Mouse (Mus musculus): ENCODE results near the gene Mgat2. TPM values are rescaled to one million over a fixed set of nuclear protein-coding genes. Genes with fewer than 3 reads are reported as not detected.
A peak's percentile ranks its signal among the peaks of the same experiment; 100 is the strongest.
"Not testable (repeated sequence)": the region's sequence is repeated elsewhere in the genome, so short reads cannot be mapped to it uniquely, and the experiment has no call there.

Mgat2 gene
- polyA plus RNA-seq, 1 experiment from 2014 or later = 56.9 TPM

GRCm38 (mm10) chr12:69160677-69161076 is 23.3 kb upstream of the Mgat2 start:
- WGBS = 81% methylated on average over 2 of the region's 2 CpGs
- ATAC-seq (ENCODE audit: insufficient number of reproducible peaks, insufficient read depth, low FRiP score, low TSS enrichment) = not testable (repeated sequence)

GRCm38 (mm10) chr12:69163586-69163985 is 20.4 kb upstream of the Mgat2 start:
- H3K27ac ChIP-seq; H3K9me3 ChIP-seq; H3K36me3 ChIP-seq; H3K4me2 ChIP-seq (replicated peaks); ATAC-seq (ENCODE audit: insufficient number of reproducible peaks, insufficient read depth, low FRiP score, low TSS enrichment); H3K4me1 ChIP-seq; H3K9ac ChIP-seq; H3K27me3 ChIP-seq; H3K4me3 ChIP-seq: not testable (repeated sequence)
- WGBS = 82% methylated on average over 4 of the region's 4 CpGs

More at GRCm38 (mm10) chr12:69160677-69161076, 23.3 kb upstream of the Mgat2 start:
- H3K27ac ChIP-seq; H3K4me3 ChIP-seq; H3K9ac ChIP-seq; H3K9me3 ChIP-seq; H3K4me1 ChIP-seq; H3K27me3 ChIP-seq; H3K4me2 ChIP-seq (replicated peaks): not testable (repeated sequence)
- H3K36me3 ChIP-seq = peaks cover 20% of the 10 kb centered on the region

GRCm38 (mm10) chr12:69164904-69165303 is 19.1 kb upstream of the Mgat2 start:
- 53% methylated on average over 3 of the region's 3 CpGs for WGBS
- no peaks in the 10 kb centered on the region for H3K36me3 ChIP-seq
- H3K27me3 ChIP-seq = no peaks in the 10 kb centered on the region
- no peak overlapping the region for H3K4me2 ChIP-seq (replicated peaks)
- no peak overlapping the region for H3K27ac ChIP-seq
- H3K4me1 ChIP-seq = 0 out of 2 replicates have a peak, but pooled peaks cover 5% of the 10 kb centered on the region
- H3K9ac ChIP-seq = no peak overlapping the region
- H3K9me3 ChIP-seq = no peaks in the 10 kb centered on the region
- no peak overlapping the region for H3K4me3 ChIP-seq
- no peak for ATAC-seq (ENCODE audit: insufficient number of reproducible peaks, insufficient read depth, low FRiP score, low TSS enrichment)

GRCm38 (mm10) chr12:69166861-69167581 is 16.9 kb upstream of the Mgat2 start:
- not testable (repeated sequence) for ATAC-seq (ENCODE audit: insufficient number of reproducible peaks, insufficient read depth, low FRiP score, low TSS enrichment); H3K36me3 ChIP-seq; H3K4me1 ChIP-seq; H3K9ac ChIP-seq; H3K27ac ChIP-seq; H3K9me3 ChIP-seq; H3K27me3 ChIP-seq; H3K4me3 ChIP-seq; H3K4me2 ChIP-seq (replicated peaks)
- WGBS = 65% methylated on average over 8 of the region's 8 CpGs

GRCm38 (mm10) chr12:69167656-69168460 is 16.1 kb upstream of the Mgat2 start:
- Histone ChIP-seq H3K4me3 (peak overlapping the region; percentile 75), H3K36me3 (0 out of 2 replicates have a peak, but pooled peaks cover 3% of the 10 kb centered on the region), H3K4me2 (replicated peaks) (peak overlapping the region; percentile 77), H3K4me1 (0 out of 2 replicates have a peak, but pooled peaks cover 5% of the 10 kb centered on the region), H3K27ac (peak overlapping the region; percentile 51; the same call in 1 of the 2 replicates), H3K9ac (peak overlapping the region; percentile 65), H3K27me3 (no peaks in the 10 kb centered on the region), H3K9me3 (no peaks in the 10 kb centered on the region)
- 9% methylated on average over 18 of the region's 18 CpGs for WGBS
- ATAC-seq (ENCODE audit: insufficient number of reproducible peaks, insufficient read depth, low FRiP score, low TSS enrichment) = peak; percentile 22; the same call in 1 of the 2 replicates

GRCm38 (mm10) chr12:69168461-69169106 is 15.4 kb upstream of the Mgat2 start, which contains the start of gene Lrr1:
Gene Lrr1 (plus strand): TSS chr12:69168814.
- peak within 1 kb of the TSS; percentile 65 for H3K9ac ChIP-seq
- H3K4me3 ChIP-seq = peak within 1 kb of the TSS; percentile 75
- H3K4me2 ChIP-seq (replicated peaks) = peak within 1 kb of the TSS; percentile 77
- ATAC-seq (ENCODE audit: insufficient number of reproducible peaks, insufficient read depth, low FRiP score, low TSS enrichment) = peak; percentile 85
- H3K36me3 ChIP-seq = peaks cover 9% of the 10 kb centered on the region; the same call in 1 of the 2 replicates
- H3K27ac ChIP-seq = peak within 1 kb of the TSS; percentile 51; the same call in 1 of the 2 replicates
- WGBS = under 1% methylated on average over 40 of the region's 40 CpGs
- no peaks in the 10 kb centered on the region for H3K27me3 ChIP-seq
- H3K4me1 ChIP-seq = 0 out of 2 replicates have a peak, but pooled peaks cover 5% of the 10 kb centered on the region
- no peaks in the 10 kb centered on the region for H3K9me3 ChIP-seq

- 92% methylated on average over 2 of the region's 2 CpGs for WGBS
- Histone ChIP-seq H3K9me3 (no peaks in the 10 kb centered on the region), H3K4me2 (replicated peaks) (no peak overlapping the region), H3K4me1 (0 out of 2 replicates have a peak, but pooled peaks cover 5% of the 10 kb centered on the region), H3K9ac (no peak overlapping the region), H3K4me3 (no peak overlapping the region), H3K36me3 (peaks cover 31% of the 10 kb centered on the region), H3K27me3 (no peaks in the 10 kb centered on the region), H3K27ac (no peak overlapping the region)
- ATAC-seq (ENCODE audit: insufficient number of reproducible peaks, insufficient read depth, low FRiP score, low TSS enrichment) = no peak
Measured at GRCm38 (mm10) chr12:69171307-69171706, 12.7 kb upstream of the Mgat2 start.

- H3K4me1 ChIP-seq = no peaks in the 10 kb centered on the region
- H3K36me3 ChIP-seq = peaks cover 33% of the 10 kb centered on the region
- H3K4me3 ChIP-seq = no peak overlapping the region
- H3K4me2 ChIP-seq (replicated peaks) = no peak overlapping the region
- no peak for ATAC-seq (ENCODE audit: insufficient number of reproducible peaks, insufficient read depth, low FRiP score, low TSS enrichment)
- H3K9me3 ChIP-seq = no peaks in the 10 kb centered on the region
- no peak overlapping the region for H3K27ac ChIP-seq
- WGBS = 96% methylated on average over 3 of the region's 3 CpGs
- H3K27me3 ChIP-seq = no peaks in the 10 kb centered on the region
- no peak overlapping the region for H3K9ac ChIP-seq
Measured at GRCm38 (mm10) chr12:69175975-69176374, 8.0 kb upstream of the Mgat2 start.

GRCm38 (mm10) chr12:69177526-69177925 is 6.4 kb upstream of the Mgat2 start:
- Histone ChIP-seq H3K4me2 (replicated peaks) (no peak overlapping the region), H3K4me1 (no peaks in the 10 kb centered on the region), H3K9me3 (no peaks in the 10 kb centered on the region), H3K4me3 (no peak overlapping the region), H3K27me3 (no peaks in the 10 kb centered on the region), H3K9ac (no peak overlapping the region), H3K36me3 (peaks cover 41% of the 10 kb centered on the region), H3K27ac (no peak overlapping the region)
- ATAC-seq (ENCODE audit: insufficient number of reproducible peaks, insufficient read depth, low FRiP score, low TSS enrichment) = no peak
- 79% methylated on average over 3 of the region's 3 CpGs for WGBS

GRCm38 (mm10) chr12:69179371-69179770 is 4.6 kb upstream of the Mgat2 start:
- 59% methylated on average over 8 of the region's 12 CpGs for WGBS
- Histone ChIP-seq H3K4me2 (replicated peaks) (no peak overlapping the region), H3K4me1 (no peaks in the 10 kb centered on the region)

GRCm38 (mm10) chr12:69181800-69182199 is 2.2 kb upstream of the Mgat2 start:
- no peak for ATAC-seq (ENCODE audit: insufficient number of reproducible peaks, insufficient read depth, low FRiP score, low TSS enrichment)
- Histone ChIP-seq H3K9me3 (no peaks in the 10 kb centered on the region), H3K4me3 (no peak overlapping the region), H3K4me2 (replicated peaks) (no peak overlapping the region), H3K4me1 (peaks cover 12% of the 10 kb centered on the region), H3K9ac (no peak overlapping the region), H3K36me3 (peaks cover 14% of the 10 kb centered on the region), H3K27me3 (no peaks in the 10 kb centered on the region), H3K27ac (no peak overlapping the region)
- WGBS = 87% methylated on average over 4 of the region's 4 CpGs

More at GRCm38 (mm10) chr12:69179371-69179770, 4.6 kb upstream of the Mgat2 start:
- H3K9me3 ChIP-seq = no peaks in the 10 kb centered on the region
- ATAC-seq (ENCODE audit: insufficient number of reproducible peaks, insufficient read depth, low FRiP score, low TSS enrichment) = no peak
- H3K27ac ChIP-seq = no peak overlapping the region
- no peaks in the 10 kb centered on the region for H3K27me3 ChIP-seq
- no peak overlapping the region for H3K4me3 ChIP-seq
- no peak overlapping the region for H3K9ac ChIP-seq
- peaks cover 30% of the 10 kb centered on the region for H3K36me3 ChIP-seq

Measured in embryonic facial prominence, embryonic 12.5 days (tissue).